Mouse (Mus musculus) liver, embryonic 13.5 days (tissue): ENCODE results near the gene Cfap97. TPM values are rescaled to one million over a fixed set of nuclear protein-coding genes. Genes with fewer than 3 reads are reported as not detected.

Experiments
- ATAC-seq: fragments of 200-750 bp; cut with Nextera tagmentation; 2 replicates; pipeline ENCODE4 v1.8.0; 2017; ENCODE audit warnings: low read depth, mild to moderate bottlenecking, moderate number of reproducible peaks, moderate library complexity
- DNase-seq: peaks from one replicate; pipeline ENCODE4 v3.0.0; 2022
- H3K27ac ChIP-seq: fragments of 300-500 bp; sonication (generic); 2 replicates; pipeline ENCODE4 v1.5.1; 2015; ENCODE audit warnings: moderate library complexity, mild to moderate bottlenecking, inconsistent platforms
- H3K27me3 ChIP-seq: fragments of 300-500 bp; sonication (generic); 2 replicates; pipeline ENCODE4 v1.6.1; 2015; ENCODE audit warnings: mild to moderate bottlenecking, inconsistent platforms
- H3K36me3 ChIP-seq: fragments of 300-500 bp; sonication (generic); 2 replicates; pipeline ENCODE4 v1.6.1; 2015; ENCODE audit warnings: mild to moderate bottlenecking, inconsistent platforms
- H3K4me1 ChIP-seq: fragments of 300-500 bp; sonication (generic); replicated peaks from 2 replicates; pipeline ENCODE4 v1.6.1; 2015; ENCODE audit warnings: inconsistent platforms
- H3K4me2 ChIP-seq: fragments of 300-500 bp; sonication (generic); 2 replicates; pipeline ENCODE4 v1.6.1; 2015; ENCODE audit warnings: inconsistent platforms, mild to moderate bottlenecking, moderate library complexity
- H3K4me3 ChIP-seq: fragments of 300-500 bp; sonication (generic); replicated peaks from 2 replicates; pipeline ENCODE4 v1.5.1; 2015; ENCODE audit warnings: mild to moderate bottlenecking, inconsistent platforms
- H3K9ac ChIP-seq: fragments of 300-500 bp; sonication (generic); 2 replicates; pipeline ENCODE4 v1.6.1; 2015; ENCODE audit warnings: mild to moderate bottlenecking, inconsistent platforms
- H3K9me3 ChIP-seq: fragments of 300-500 bp; sonication (generic); replicated peaks from 2 replicates; pipeline ENCODE4 v1.6.1; 2016; ENCODE audit warnings: inconsistent platforms
- WGBS: fragments of 180-500 bp; shearing (Covaris S2); methylation state at CpG from one replicate; pipeline ENCODE4 v1.1.7; 2015; ENCODE audit not compliant: insufficient replicate concordance; 5-methylcytosine and 5-hydroxymethylcytosine counted together
- polyA plus RNA-seq: library from polyadenylated mRNA; unstranded; fragments of >200 nt; fragmentation: Nextera tagmentation; extraction: Ambion mirVana; gene quantifications from 2 replicates; pipeline ENCODE4 v1.2.1, GENCODE M21; 2015

Gene Cfap97
- polyA plus RNA-seq, 1 experiment from 2014 or later = 9.2 TPM

GRCm38 (mm10) chr8:46162953-46163869, 11.6 kb downstream of the Cfap97 start:
- peak overlapping the region; percentile 91 for H3K9ac ChIP-seq
- DNase-seq = peak; percentile 94
- peak overlapping the region; percentile 87 for H3K4me2 ChIP-seq
- ATAC-seq = peak; percentile 99
- no peaks in the 10 kb centered on the region for H3K27me3 ChIP-seq
- 1% methylated on average over 77 of the region's 77 CpGs for WGBS
- peak overlapping the region; percentile 80 for H3K4me3 ChIP-seq
- H3K4me1 ChIP-seq = peaks cover 25% of the 10 kb centered on the region
- H3K36me3 ChIP-seq = no peaks in the 10 kb centered on the region
- peak overlapping the region; percentile 85 for H3K27ac ChIP-seq
- no peaks in the 10 kb centered on the region for H3K9me3 ChIP-seq

GRCm38 (mm10) chr8:46163870-46164190, 12.3 kb downstream of the Cfap97 start:
- Histone ChIP-seq H3K9ac (peak overlapping the region; percentile 91), H3K36me3 (no peaks in the 10 kb centered on the region), H3K4me2 (peak overlapping the region; percentile 87), H3K4me1 (peaks cover 25% of the 10 kb centered on the region), H3K9me3 (no peaks in the 10 kb centered on the region), H3K27me3 (no peaks in the 10 kb centered on the region), H3K4me3 (peak overlapping the region; percentile 80), H3K27ac (peak overlapping the region; percentile 85)
- no peak for ATAC-seq
- no peak for DNase-seq
- WGBS = under 1% methylated on average over 17 of the region's 25 CpGs

GRCm38 (mm10) chr8:46173651-46174050, 22.1 kb downstream of the Cfap97 start:
- 29% methylated on average over 2 of the region's 2 CpGs for WGBS
- DNase-seq (no peak), ATAC-seq (peak; percentile 41; the same call in 1 of the 2 replicates)
- Histone ChIP-seq H3K4me1 (peaks cover 9% of the 10 kb centered on the region), H3K4me2 (no peak overlapping the region), H3K9ac (no peak overlapping the region), H3K4me3 (no peak overlapping the region), H3K27me3 (no peaks in the 10 kb centered on the region), H3K36me3 (peaks cover 20% of the 10 kb centered on the region), H3K9me3 (no peaks in the 10 kb centered on the region), H3K27ac (no peak overlapping the region)

- no peak for DNase-seq
- ATAC-seq = no peak
- Histone ChIP-seq H3K4me3 (no peak overlapping the region), H3K27me3 (no peaks in the 10 kb centered on the region), H3K27ac (no peak overlapping the region), H3K4me1 (no peaks in the 10 kb centered on the region), H3K9me3 (no peaks in the 10 kb centered on the region), H3K4me2 (no peak overlapping the region), H3K9ac (no peak overlapping the region), H3K36me3 (peaks cover 18% of the 10 kb centered on the region)
- 88% methylated on average over 7 of the region's 7 CpGs for WGBS
Observed at GRCm38 (mm10) chr8:46180136-46180535, 28.6 kb downstream of the Cfap97 start.

- Histone ChIP-seq H3K4me2 (no peak overlapping the region), H3K27me3 (no peaks in the 10 kb centered on the region), H3K27ac (no peak overlapping the region), H3K4me1 (no peaks in the 10 kb centered on the region), H3K36me3 (peaks cover 13% of the 10 kb centered on the region), H3K4me3 (no peak overlapping the region), H3K9me3 (no peaks in the 10 kb centered on the region), H3K9ac (no peak overlapping the region)
- 14% methylated on average over 2 of the region's 2 CpGs for WGBS
- DNase-seq (no peak), ATAC-seq (no peak)
Observed at GRCm38 (mm10) chr8:46185361-46185760, 33.8 kb downstream of the Cfap97 start.

- Histone ChIP-seq H3K27me3 (no peaks in the 10 kb centered on the region), H3K36me3 (peaks cover 23% of the 10 kb centered on the region), H3K9me3 (no peaks in the 10 kb centered on the region), H3K9ac (no peak overlapping the region), H3K27ac (no peak overlapping the region), H3K4me3 (no peak overlapping the region), H3K4me1 (no peaks in the 10 kb centered on the region), H3K4me2 (no peak overlapping the region)
- WGBS = 76% methylated on average over 8 of the region's 8 CpGs
- DNase-seq = no peak
- no peak for ATAC-seq
Observed at GRCm38 (mm10) chr8:46193100-46193499, 41.5 kb downstream of the Cfap97 start.

GRCm38 (mm10) chr8:46196877-46197276, 45.3 kb downstream of the Cfap97 start:
- Histone ChIP-seq H3K36me3 (peaks cover 22% of the 10 kb centered on the region), H3K27me3 (no peaks in the 10 kb centered on the region), H3K9ac (no peak overlapping the region), H3K4me1 (no peaks in the 10 kb centered on the region), H3K9me3 (no peaks in the 10 kb centered on the region), H3K4me3 (no peak overlapping the region), H3K4me2 (no peak overlapping the region), H3K27ac (no peak overlapping the region)
- no peak for DNase-seq
- ATAC-seq = no peak
- 78% methylated on average over 3 of the region's 3 CpGs for WGBS

- Histone ChIP-seq H3K9ac (no peak overlapping the region), H3K36me3 (peaks cover 16% of the 10 kb centered on the region; the same call in 1 of the 2 replicates), H3K27me3 (no peaks in the 10 kb centered on the region), H3K9me3 (no peaks in the 10 kb centered on the region), H3K27ac (no peak overlapping the region), H3K4me1 (no peaks in the 10 kb centered on the region), H3K4me2 (no peak overlapping the region), H3K4me3 (no peak overlapping the region)
- no peak for ATAC-seq
- WGBS = 82% methylated on average over 5 of the region's 5 CpGs
- no peak for DNase-seq
Observed at GRCm38 (mm10) chr8:46197673-46198072, 46.1 kb downstream of the Cfap97 start.

- ATAC-seq (no peak), DNase-seq (no peak)
- Histone ChIP-seq H3K9ac (no peak overlapping the region), H3K4me1 (no peaks in the 10 kb centered on the region), H3K27me3 (no peaks in the 10 kb centered on the region), H3K9me3 (no peaks in the 10 kb centered on the region), H3K4me3 (no peak overlapping the region), H3K4me2 (no peak overlapping the region), H3K27ac (no peak overlapping the region), H3K36me3 (peaks cover 17% of the 10 kb centered on the region)
- WGBS = 71% methylated on average over 6 of the region's 6 CpGs
Observed at GRCm38 (mm10) chr8:46202350-46202749, 50.8 kb downstream of the Cfap97 start.

- 74% methylated on average over 3 of the region's 3 CpGs for WGBS
- H3K27ac ChIP-seq = no peak overlapping the region
- ATAC-seq = no peak
- DNase-seq = no peak
- no peaks in the 10 kb centered on the region for H3K27me3 ChIP-seq
- H3K9me3 ChIP-seq = no peaks in the 10 kb centered on the region
- no peak overlapping the region for H3K4me3 ChIP-seq
- peaks cover 11% of the 10 kb centered on the region for H3K4me1 ChIP-seq
- H3K9ac ChIP-seq = no peak overlapping the region
- peaks cover 36% of the 10 kb centered on the region for H3K36me3 ChIP-seq
- H3K4me2 ChIP-seq = no peak overlapping the region
Observed at GRCm38 (mm10) chr8:46204301-46204700, 52.7 kb downstream of the Cfap97 start.

- Histone ChIP-seq H3K9ac (no peak overlapping the region), H3K27ac (no peak overlapping the region), H3K27me3 (0 out of 2 replicates have a peak, but pooled peaks cover 3% of the 10 kb centered on the region), H3K4me1 (peaks cover 19% of the 10 kb centered on the region), H3K4me2 (no peak overlapping the region), H3K4me3 (no peak overlapping the region), H3K9me3 (no peaks in the 10 kb centered on the region), H3K36me3 (peaks cover 37% of the 10 kb centered on the region)
- no peak for ATAC-seq
- DNase-seq = no peak
- WGBS = 70% methylated on average over 9 of the region's 9 CpGs
Observed at GRCm38 (mm10) chr8:46204974-46205640, 53.5 kb downstream of the Cfap97 start.
